Mouse (Mus musculus) embryonic facial prominence, embryonic 12.5 days (tissue): ENCODE measurements around the gene Ywhaq. TPM values are rescaled to one million over a fixed set of nuclear protein-coding genes. Genes with fewer than 3 reads are reported as not detected.

Source experiments
- ATAC-seq: fragments of 200-750 bp; cut with Nextera tagmentation; 2 replicates; pipeline ENCODE4 v1.8.0; 2017; ENCODE audit not compliant: insufficient number of reproducible peaks, insufficient read depth, low FRiP score, low TSS enrichment
- H3K27ac ChIP-seq: fragments of 300-500 bp; sonication (generic); 2 replicates; pipeline ENCODE4 v1.5.1; 2016; ENCODE audit warnings: mild to moderate bottlenecking
- H3K27me3 ChIP-seq: fragments of 300-500 bp; sonication (generic); 2 replicates; pipeline ENCODE4 v1.6.1; 2016; ENCODE audit warnings: mild to moderate bottlenecking, moderate library complexity
- H3K36me3 ChIP-seq: fragments of 300-500 bp; sonication (generic); 2 replicates; pipeline ENCODE4 v1.6.1; 2016; ENCODE audit warnings: mild to moderate bottlenecking
- H3K4me1 ChIP-seq: fragments of 300-500 bp; sonication (generic); 2 replicates; pipeline ENCODE4 v1.6.1; 2016
- H3K4me2 ChIP-seq: fragments of 300-500 bp; sonication (generic); replicated peaks from 2 replicates; pipeline ENCODE4 v1.6.1; 2016; ENCODE audit warnings: mild to moderate bottlenecking, moderate library complexity
- H3K4me3 ChIP-seq: fragments of 300-500 bp; sonication (generic); 2 replicates; pipeline ENCODE4 v1.5.1; 2016; ENCODE audit warnings: mild to moderate bottlenecking
- H3K9ac ChIP-seq: fragments of 300-500 bp; sonication (generic); 2 replicates; pipeline ENCODE4 v1.6.1; 2016; ENCODE audit warnings: mild to moderate bottlenecking, moderate library complexity
- H3K9me3 ChIP-seq: fragments of 300-500 bp; sonication (generic); 2 replicates; pipeline ENCODE4 v1.6.1; 2016; ENCODE audit warnings: mild to moderate bottlenecking, moderate library complexity
- WGBS: fragments of 180-500 bp; shearing (Covaris S2); methylation state at CpG from one replicate; pipeline ENCODE4 v1.1.7; 2016; 5-methylcytosine and 5-hydroxymethylcytosine counted together
- polyA plus RNA-seq: library from polyadenylated mRNA; unstranded; fragments of >200 nt; fragmentation: Nextera tagmentation; extraction: Ambion mirVana; gene quantifications from 2 replicates; pipeline ENCODE4 v1.2.1, GENCODE M21; 2016

Ywhaq gene
- polyA plus RNA-seq, 1 experiment from 2014 or later = 900 TPM

DNA sequence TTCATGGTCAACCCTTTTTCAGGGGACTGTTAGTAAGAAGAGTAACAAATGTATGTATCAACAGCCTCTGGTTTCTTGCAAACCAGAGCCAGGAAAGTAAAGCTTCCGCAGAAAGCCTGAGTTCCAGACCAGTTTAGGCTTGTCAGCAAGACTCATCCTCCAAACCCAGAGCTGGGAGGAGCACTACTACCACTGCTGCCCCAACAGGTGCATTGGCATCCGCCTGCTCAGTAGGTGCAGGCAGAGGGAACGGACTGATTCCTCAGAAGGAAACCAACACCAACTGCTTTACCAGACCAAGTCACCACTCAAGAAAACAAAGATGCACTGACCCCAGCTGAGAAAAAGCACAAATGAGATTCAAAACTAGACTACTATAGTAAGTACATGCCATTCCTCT lies 54.2 kb downstream of the Ywhaq start:
- Histone ChIP-seq H3K9me3 (no peaks in the 10 kb centered on the region), H3K9ac (no peak overlapping the region), H3K27ac (no peak overlapping the region), H3K4me1 (no peaks in the 10 kb centered on the region), H3K4me2 (no peak overlapping the region), H3K4me3 (no peak overlapping the region), H3K36me3 (no peaks in the 10 kb centered on the region), H3K27me3 (no peaks in the 10 kb centered on the region)
- WGBS = 88% methylated on average over 3 of the region's 3 CpGs
- ATAC-seq = no peak

DNA sequence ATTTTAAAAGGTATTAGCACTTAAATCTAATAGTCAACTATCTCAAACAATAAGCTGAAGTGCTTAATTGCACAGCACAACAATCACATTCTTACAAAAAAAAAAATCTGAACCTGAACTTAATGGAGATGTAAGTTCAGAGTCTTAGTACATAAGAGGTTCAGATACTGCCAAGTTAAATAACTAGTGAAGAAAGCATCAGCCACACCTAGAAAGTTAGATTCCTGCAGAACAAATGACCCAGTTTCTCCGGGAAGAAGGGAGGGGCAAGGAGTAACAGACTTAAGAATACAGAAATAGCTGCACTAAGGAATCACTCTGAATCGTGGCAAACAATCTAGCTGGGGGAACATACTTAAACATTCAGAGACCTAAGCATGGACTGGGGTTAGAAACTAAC lies 54.8 kb downstream of the Ywhaq start:
- H3K4me1 ChIP-seq = no peaks in the 10 kb centered on the region
- no peak for ATAC-seq

GRCm38 (mm10) chr12:21353681-21354080 lies 63.8 kb downstream of the Ywhaq start:
- no peak for ATAC-seq
- Histone ChIP-seq H3K36me3 (peaks cover 45% of the 10 kb centered on the region), H3K9me3 (no peaks in the 10 kb centered on the region), H3K4me2 (no peak overlapping the region), H3K27ac (no peak overlapping the region), H3K4me3 (no peak overlapping the region), H3K4me1 (no peaks in the 10 kb centered on the region), H3K27me3 (no peaks in the 10 kb centered on the region), H3K9ac (no peak overlapping the region)
- WGBS = 91% methylated on average over 8 of the region's 8 CpGs

More for the DNA sequence above, 54.8 kb downstream of the Ywhaq start:
- H3K9me3 ChIP-seq = no peaks in the 10 kb centered on the region
- 86% methylated on average over 2 of the region's 2 CpGs for WGBS
- no peak overlapping the region for H3K9ac ChIP-seq
- H3K27me3 ChIP-seq = no peaks in the 10 kb centered on the region
- H3K4me3 ChIP-seq = no peak overlapping the region
- H3K36me3 ChIP-seq = no peaks in the 10 kb centered on the region
- H3K4me2 ChIP-seq = no peak overlapping the region
- H3K27ac ChIP-seq = no peak overlapping the region

GRCm38 (mm10) chr12:21350113-21350876 lies 67.1 kb downstream of the Ywhaq start:
- no peak for ATAC-seq
- 60% methylated on average over 7 of the region's 7 CpGs for WGBS

DNA sequence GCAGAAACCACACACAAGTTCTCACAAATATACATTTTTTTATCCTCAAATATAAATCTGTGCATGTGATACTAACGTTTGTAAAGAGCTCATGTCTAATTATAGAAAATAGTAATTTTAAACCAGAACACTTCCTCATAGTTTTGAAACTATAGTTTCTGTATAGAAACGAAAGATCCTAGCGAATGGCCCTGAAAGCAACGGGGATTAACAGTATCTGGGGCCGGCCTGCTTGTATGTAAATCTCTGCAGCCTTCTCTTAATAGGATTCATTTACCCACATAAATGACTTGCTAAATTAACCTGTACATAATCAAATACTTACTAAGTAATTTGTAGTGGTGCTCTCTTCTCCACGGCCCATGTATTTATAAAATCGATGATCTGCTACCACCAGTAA lies 70.5 kb downstream of the Ywhaq start:
- Histone ChIP-seq H3K4me1 (no peaks in the 10 kb centered on the region), H3K4me2 (no peak overlapping the region), H3K36me3 (peaks cover 37% of the 10 kb centered on the region), H3K4me3 (no peak overlapping the region), H3K9me3 (no peaks in the 10 kb centered on the region), H3K27ac (no peak overlapping the region), H3K9ac (no peak overlapping the region), H3K27me3 (no peaks in the 10 kb centered on the region)
- WGBS = 93% methylated on average over 7 of the region's 7 CpGs
- ATAC-seq = no peak

More at GRCm38 (mm10) chr12:21350113-21350876, 67.1 kb downstream of the Ywhaq start:
- Histone ChIP-seq H3K9me3 (no peaks in the 10 kb centered on the region), H3K4me1 (no peaks in the 10 kb centered on the region), H3K27ac (no peak overlapping the region), H3K9ac (no peak overlapping the region), H3K36me3 (peaks cover 54% of the 10 kb centered on the region), H3K4me2 (no peak overlapping the region), H3K27me3 (no peaks in the 10 kb centered on the region), H3K4me3 (no peak overlapping the region)

GRCm38 (mm10) chr12:21340674-21341073 lies 76.8 kb downstream of the Ywhaq start:
- no peak overlapping the region for H3K9ac ChIP-seq
- ATAC-seq = no peak
- no peaks in the 10 kb centered on the region for H3K9me3 ChIP-seq
- no peak overlapping the region for H3K4me3 ChIP-seq
- H3K4me2 ChIP-seq = no peak overlapping the region
- H3K27ac ChIP-seq = no peak overlapping the region
- no peaks in the 10 kb centered on the region for H3K4me1 ChIP-seq
- 92% methylated on average over 5 of the region's 5 CpGs for WGBS
- H3K36me3 ChIP-seq = peaks cover 40% of the 10 kb centered on the region
- no peaks in the 10 kb centered on the region for H3K27me3 ChIP-seq

Other genes starting within 250 kb of the Ywhaq start
- gene Cpsf3, start 132.2 kb downstream of the Ywhaq start, polyA plus RNA-seq = 118 and 124 TPM in 2 replicates
- gene Itgb1bp1, start 131.4 kb downstream of the Ywhaq start, polyA plus RNA-seq = 48.3 and 53.4 TPM in 2 replicates
- gene Iah1, start 101.2 kb downstream of the Ywhaq start, polyA plus RNA-seq = 58.1 and 58.9 TPM in 2 replicates
- gene Adam17, start 44.0 kb downstream of the Ywhaq start, polyA plus RNA-seq = 43.6 and 44.7 TPM in 2 replicates